Mouse (Mus musculus) adrenal gland, adult 8-10 months (tissue): Measurements from ENCODE around the gene Mta2. TPM values are rescaled to one million over a fixed set of nuclear protein-coding genes. Genes with fewer than 3 reads are reported as not detected.

Source experiments
- DNase-seq: peaks from one replicate; pipeline ENCODE4 v3.0.0; 2022
- total RNA-seq, 4 experiments: library from RNA; stranded (reverse); gene quantifications; 2 replicates each; pipeline ENCODE4 v1.2.4; 2022

Gene Mta2
- total RNA-seq, 4 experiments from 2014 or later = 83.4 to 133 (median 102) TPM

- peak; percentile 80 for DNase-seq
Measured at GRCm38 (mm10) chr19:8992769-8993624, 51.3 kb downstream of the Mta2 start.

DNA sequence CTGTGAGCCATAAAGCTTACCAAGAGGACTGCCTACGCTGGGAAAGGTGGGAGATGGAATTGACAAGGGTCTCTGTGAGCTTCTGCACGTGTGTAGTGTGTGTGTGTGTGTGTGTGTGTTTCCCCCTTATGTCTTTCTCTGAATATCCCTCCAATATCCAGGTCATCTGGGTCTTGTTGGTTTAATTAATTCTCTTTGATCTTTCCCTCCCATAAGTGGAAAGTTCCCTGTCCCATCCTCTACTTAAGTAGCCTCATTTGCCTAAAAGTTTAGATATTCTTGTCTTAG lies 51.9 kb downstream of the Mta2 start:
- no peak for DNase-seq

DNA sequence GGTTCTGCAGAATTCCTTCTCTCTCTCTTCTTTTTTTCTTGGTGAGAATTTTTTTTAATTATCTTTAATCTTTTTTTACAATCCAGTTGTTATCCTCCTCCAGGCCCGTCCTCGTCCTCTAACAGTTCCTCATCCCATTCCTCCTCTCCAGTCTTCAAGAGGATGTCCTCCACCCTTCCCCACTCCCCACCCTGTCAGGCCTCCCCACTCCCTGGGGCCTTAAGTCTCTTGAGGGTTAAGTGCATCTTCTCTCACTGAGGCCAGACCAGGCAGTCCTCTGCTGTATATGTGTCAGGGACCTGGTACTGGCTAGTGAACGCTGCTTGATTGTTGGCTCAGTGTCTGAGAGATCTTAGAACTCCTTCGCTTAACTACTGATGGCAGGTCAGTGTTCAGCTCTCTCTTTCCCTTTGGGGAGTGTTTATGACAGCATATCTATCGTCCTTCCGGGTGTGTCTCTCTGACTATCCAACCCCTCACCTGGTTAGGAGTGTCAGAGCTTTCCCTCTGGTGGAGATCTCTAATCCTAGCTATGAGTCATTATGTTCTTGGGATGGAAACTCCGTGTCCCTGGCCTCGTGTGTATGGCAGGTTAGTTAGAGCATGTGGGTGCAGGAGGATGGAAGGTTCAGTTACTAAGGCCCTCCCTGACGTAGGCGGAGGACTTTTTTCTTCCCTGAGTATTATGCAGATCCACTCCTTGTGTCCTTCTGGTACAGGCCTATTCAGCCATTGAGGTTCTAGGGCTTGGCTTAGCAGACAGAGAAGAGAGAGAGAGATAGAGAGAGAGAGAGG lies 53.3 kb downstream of the Mta2 start:
- no peak for DNase-seq

GRCm38 (mm10) chr19:8996601-8997000 lies 54.9 kb downstream of the Mta2 start:
- DNase-seq = no peak

- DNase-seq = peak; percentile 85
Measured at GRCm38 (mm10) chr19:8997546-8997945, 55.9 kb downstream of the Mta2 start.

DNA sequence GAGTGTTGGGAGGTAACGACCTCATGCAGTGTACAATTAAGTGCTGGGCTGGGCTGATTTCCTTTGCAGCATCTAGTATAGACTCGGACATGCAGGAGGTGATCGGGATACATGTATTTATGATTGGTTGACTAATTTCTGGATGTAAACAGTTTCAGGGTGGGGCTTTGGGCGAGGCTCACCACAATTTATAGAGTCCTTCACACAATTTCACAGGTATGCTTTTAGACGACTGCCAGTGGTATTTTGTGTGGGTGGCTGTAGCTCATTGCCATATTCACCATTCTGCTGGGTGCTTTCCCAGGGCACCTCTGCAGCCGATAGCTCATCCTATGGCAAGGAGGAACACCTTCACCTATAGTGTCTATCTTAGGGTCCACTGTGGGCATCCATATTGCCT lies 56.9 kb downstream of the Mta2 start:
- no peak for DNase-seq

DNA sequence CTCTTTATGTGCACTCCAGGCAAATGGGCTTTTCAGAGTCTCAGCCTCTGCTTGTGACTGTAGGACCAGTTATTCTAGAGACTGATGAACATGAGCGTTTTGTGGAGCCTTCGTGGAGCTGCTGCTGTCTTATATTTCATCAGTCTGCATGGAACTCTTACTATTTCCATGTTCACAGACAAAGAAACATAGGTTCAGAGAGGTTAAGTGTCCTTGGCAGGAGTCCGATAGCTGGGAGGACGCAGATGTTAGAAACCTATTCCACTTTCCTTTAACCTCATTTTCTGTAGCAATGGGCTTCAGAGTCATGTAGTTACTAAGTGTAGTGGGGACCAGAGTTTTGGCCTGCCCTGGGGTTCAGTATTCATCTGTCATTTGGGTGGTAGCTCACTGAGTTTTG lies 57.5 kb downstream of the Mta2 start:
- DNase-seq = no peak

Other genes with a start within 250 kb of the Mta2 start
- 100 to 1,000 TPM; 210 to 266 (median 246) TPM for gene Slc3a2, start 218.5 kb upstream of the Mta2 start, total RNA-seq
- 10 to 100 TPM; 49.1 to 60.4 (median 53.3) TPM for gene Wdr74, start 206.0 kb upstream of the Mta2 start, total RNA-seq
- 1 to 10 TPM in 3 of 4 experiments, under 1 TPM in 1; 0.64 to 4.4 (median 1.8) TPM for gene 1700092M07Rik, start 201.2 kb upstream of the Mta2 start, total RNA-seq
- gene Stx5a, start 200.5 kb upstream of the Mta2 start, total RNA-seq = 100 to 1,000 TPM in 3 of 4 experiments, 10 to 100 TPM in 1; 90.9 to 138 (median 118) TPM
- 100 to 1,000 TPM; 102 to 164 (median 148) TPM for gene Nxf1, start 184.8 kb upstream of the Mta2 start, total RNA-seq
- 100 to 1,000 TPM; 111 to 137 (median 123) TPM for gene Tmem223, start 170.9 kb upstream of the Mta2 start, total RNA-seq
- gene Tmem179b, start 167.4 kb upstream of the Mta2 start, total RNA-seq = 10 to 100 TPM; 54.8 to 73.9 (median 63.9) TPM
- 10 to 100 TPM; 16.6 to 26.8 (median 21.0) TPM for gene Taf6l, start 155.5 kb upstream of the Mta2 start, total RNA-seq
- gene Polr2g, start 143.3 kb upstream of the Mta2 start, total RNA-seq = 100 to 1,000 TPM in 2 of 4 experiments, 10 to 100 TPM in 2; 86.0 to 106 (median 102) TPM
- 1 to 10 TPM; 2.5 to 4.9 (median 3.5) TPM for gene Zbtb3, start 139.3 kb upstream of the Mta2 start, total RNA-seq
- gene Ttc9c, start 122.5 kb upstream of the Mta2 start, total RNA-seq = 10 to 100 TPM; 27.4 to 40.5 (median 35.9) TPM
- gene Hnrnpul2, start 121.9 kb upstream of the Mta2 start, total RNA-seq = 10 to 100 TPM; 66.4 to 84.4 (median 73.9) TPM
- not detected for gene AC129217.1, start 112.1 kb upstream of the Mta2 start, total RNA-seq
- gene Bscl2, start 104.4 kb upstream of the Mta2 start, total RNA-seq = 100 to 1,000 TPM in 3 of 4 experiments, 10 to 100 TPM in 1; 96.6 to 137 (median 126) TPM
- gene Gng3, start 102.7 kb upstream of the Mta2 start, total RNA-seq = 1 to 10 TPM; 4.7 to 9.8 (median 8.7) TPM
- gene Lrrn4cl, start 91.1 kb upstream of the Mta2 start, total RNA-seq = 1 to 10 TPM; 2.6 to 4.5 (median 3.3) TPM
- 100 to 1,000 TPM; 203 to 231 (median 218) TPM for gene Ubxn1, start 70.4 kb upstream of the Mta2 start, total RNA-seq
- gene Uqcc3, start 61.0 kb upstream of the Mta2 start, total RNA-seq = 10 to 100 TPM; 53.2 to 91.0 (median 63.1) TPM
- 10 to 100 TPM in 3 of 4 experiments, 1 to 10 TPM in 1; 9.6 to 22.4 (median 14.5) TPM for gene Lbhd1, start 58.1 kb upstream of the Mta2 start, total RNA-seq
- gene Gm49403, start 57.9 kb upstream of the Mta2 start, total RNA-seq = not detected
- 10 to 100 TPM; 32.6 to 54.7 (median 45.3) TPM for gene 1810009A15Rik, start 53.0 kb upstream of the Mta2 start, total RNA-seq
- 10 to 100 TPM in 1 of 4 experiments, 1 to 10 TPM in 3; 2.6 to 10.6 (median 6.0) TPM for gene Gm49416, start 52.9 kb upstream of the Mta2 start, total RNA-seq
- gene Ints5, start 48.9 kb upstream of the Mta2 start, total RNA-seq = 10 to 100 TPM; 22.9 to 27.8 (median 25.0) TPM
- 100 to 1,000 TPM; 204 to 232 (median 222) TPM for gene Ganab, start 43.8 kb upstream of the Mta2 start, total RNA-seq
- 10 to 100 TPM; 61.3 to 72.9 (median 70.0) TPM for gene B3gat3, start 21.5 kb upstream of the Mta2 start, total RNA-seq
- 10 to 100 TPM; 51.9 to 73.5 (median 54.9) TPM for gene Rom1, start 12.5 kb upstream of the Mta2 start, total RNA-seq
- gene Eml3, start 12.3 kb upstream of the Mta2 start, total RNA-seq = 10 to 100 TPM; 57.9 to 87.6 (median 79.6) TPM
- 10 to 100 TPM; 22.9 to 31.9 (median 26.8) TPM for gene Tut1, start 12.0 kb downstream of the Mta2 start, total RNA-seq
- gene Eef1g, start 25.2 kb downstream of the Mta2 start, total RNA-seq = 100 to 1,000 TPM; 306 to 355 (median 328) TPM
- 100 to 1,000 TPM; 122 to 227 (median 158) TPM for gene Ahnak, start 47.4 kb downstream of the Mta2 start, total RNA-seq
- under 1 TPM in 1 of 4 experiments, not detected in 3; 0.73 TPM for gene Scgb1a1, start 146.1 kb downstream of the Mta2 start, total RNA-seq
- gene Asrgl1, start 193.8 kb downstream of the Mta2 start, total RNA-seq = 10 to 100 TPM; 12.7 to 21.8 (median 15.5) TPM